Mouse (Mus musculus): ENCODE results near the gene Gm20747.
"Not testable (repeated sequence)": the region's sequence is repeated elsewhere in the genome, so short reads cannot be mapped to it uniquely, and the experiment has no call there.

Gene Gm20747

GRCm38 (mm10) chrY:53418191-53418590 lies at the start of gene Gm20747:
TSS of gene Gm20747 (minus strand) at chrY:53418291.
- not testable (repeated sequence) for DNase-seq (ENCODE audit: extremely low spot score, low spot score)

All from neural tube, embryonic 10.5 days (tissue).